Mouse (Mus musculus) heart, adult 9 months (tissue): ENCODE results near the gene Ly6g6f.
A peak's percentile ranks its signal among the peaks of the same experiment; 100 is the strongest.

Experiments
- DNase-seq, 2 experiments: peaks; one replicate each; pipeline ENCODE4 v3.0.0; 2022; ENCODE audit warnings: low spot score in 2 of 2

Ly6g6f gene

DNA sequence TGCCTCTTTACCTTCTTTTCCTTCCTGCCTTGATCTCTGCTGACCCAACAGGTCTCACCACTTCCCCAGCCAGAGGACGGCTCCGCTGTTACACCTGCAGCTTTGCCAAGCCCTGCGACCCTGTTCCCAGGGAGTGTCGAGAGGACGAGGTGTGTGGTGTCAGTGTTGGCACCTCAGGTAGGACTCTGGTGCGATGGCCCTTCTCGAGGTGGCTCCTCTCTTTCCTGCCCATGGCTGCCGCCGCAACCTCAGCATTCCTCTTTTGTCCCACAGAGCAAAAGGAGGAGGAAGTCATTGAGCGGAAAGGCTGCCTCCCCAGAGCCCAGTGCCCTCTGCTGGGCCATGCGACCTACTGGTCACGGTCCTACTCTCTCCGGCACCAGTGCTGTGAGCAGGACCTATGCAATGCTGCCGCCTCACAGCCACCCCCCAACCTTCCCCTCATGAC lies 7.6 kb downstream of the Ly6g6f start, which contains the start of gene Ly6g6d:
Ly6g6d (minus strand) TSS at position 280 of the 448 bp plus-strand sequence.
- peak in 1 of 2 experiments; percentile 61 for DNase-seq

DNA sequence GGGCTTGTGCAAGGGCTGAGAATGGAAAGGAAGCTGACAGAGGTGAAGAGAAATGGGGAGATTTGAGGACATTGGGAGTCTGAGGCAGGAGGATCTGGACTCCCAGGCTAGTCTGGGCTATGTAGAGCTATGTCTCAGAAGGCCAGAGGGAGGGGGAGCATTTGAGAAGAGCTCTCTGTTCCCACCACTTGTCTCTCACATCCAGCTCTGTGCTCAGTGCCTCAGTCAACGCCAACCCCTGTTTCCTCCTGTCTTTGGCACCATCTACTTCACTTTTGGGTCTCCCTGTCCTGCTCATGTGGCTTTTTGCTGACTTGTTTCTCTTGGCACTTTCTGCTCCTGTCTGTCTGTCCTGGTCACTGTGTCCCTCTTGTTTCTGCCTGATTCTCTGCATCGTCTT lies 8.1 kb downstream of the Ly6g6f start:
- no peak for DNase-seq

DNA sequence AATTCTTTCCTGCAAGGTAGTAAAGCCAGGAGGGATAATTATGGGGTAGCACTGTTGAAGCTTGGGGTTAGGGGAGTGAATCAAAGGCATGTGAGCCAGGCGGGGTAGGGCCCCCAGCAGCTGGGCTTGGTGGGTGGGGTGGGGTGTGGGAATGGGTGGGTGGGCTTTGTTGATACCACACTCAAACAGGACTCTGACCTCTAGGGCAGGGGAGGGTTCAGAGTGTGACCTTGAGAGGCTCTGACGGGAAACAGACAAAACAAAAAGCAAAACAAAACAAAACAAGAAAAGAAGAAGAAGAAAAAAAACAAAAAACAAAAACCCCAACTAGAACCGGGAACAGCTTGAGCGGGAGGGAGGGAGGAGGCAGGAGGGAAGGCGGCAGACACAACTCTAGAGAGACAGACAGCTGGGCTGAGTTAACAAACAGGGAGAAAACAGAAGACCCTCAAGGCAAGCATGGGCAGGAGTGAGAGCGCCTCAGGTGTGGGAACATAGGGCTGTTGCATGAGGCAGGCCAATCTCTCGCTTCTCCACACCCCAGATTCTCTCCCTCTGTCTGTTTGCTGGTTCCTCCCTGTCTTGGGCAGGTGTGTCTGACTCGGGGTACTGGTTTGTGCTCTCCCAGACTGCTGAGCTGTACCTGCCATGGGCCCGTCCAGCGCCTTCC lies 8.8 kb downstream of the Ly6g6f start, which contains the start of gene Ly6g6e:
Ly6g6e (plus strand) TSS at position 396 of the 670 bp plus-strand sequence.
- DNase-seq: no peak

DNA sequence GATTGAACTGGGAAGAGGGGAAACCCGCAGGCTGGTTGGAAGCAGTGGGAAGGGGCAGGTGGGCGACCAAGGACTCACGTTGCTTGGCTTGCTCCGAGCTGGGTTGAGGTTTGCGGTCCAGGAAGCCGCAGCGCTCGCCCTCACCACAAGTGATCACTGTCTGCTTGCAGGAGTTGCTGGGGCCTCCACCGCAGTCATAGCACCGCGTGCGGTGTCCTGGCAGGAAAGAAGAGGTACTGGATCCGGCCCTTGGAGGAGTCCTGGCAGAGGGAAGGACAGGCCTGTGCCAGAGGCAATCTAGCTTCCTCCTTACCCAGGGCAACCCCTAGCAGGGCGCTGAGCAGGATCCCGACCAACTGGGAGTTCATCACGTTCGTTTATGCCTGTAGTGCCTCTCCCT lies 11.3 kb downstream of the Ly6g6f start:
- DNase-seq: no peak

DNA sequence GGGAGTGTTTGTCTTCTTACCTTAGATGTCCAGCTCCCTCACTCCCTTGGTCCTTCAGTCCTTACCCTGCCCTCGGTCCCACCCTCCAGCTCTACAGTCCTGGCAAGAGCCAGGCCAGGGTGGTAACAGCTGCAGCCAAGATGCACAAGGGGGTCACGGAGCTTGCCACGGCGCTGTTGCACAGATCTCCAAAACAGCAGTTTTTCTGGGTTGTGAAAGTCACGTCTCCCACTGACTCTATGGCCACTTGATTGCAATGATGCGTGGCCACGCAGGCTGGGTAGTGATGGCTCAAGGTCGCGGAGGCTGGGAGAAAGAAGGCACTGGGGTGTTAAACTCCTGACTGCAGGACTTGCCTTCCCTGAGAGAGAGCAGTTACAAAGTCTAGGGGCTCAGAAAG lies 14.0 kb downstream of the Ly6g6f start:
- DNase-seq: no peak

DNA sequence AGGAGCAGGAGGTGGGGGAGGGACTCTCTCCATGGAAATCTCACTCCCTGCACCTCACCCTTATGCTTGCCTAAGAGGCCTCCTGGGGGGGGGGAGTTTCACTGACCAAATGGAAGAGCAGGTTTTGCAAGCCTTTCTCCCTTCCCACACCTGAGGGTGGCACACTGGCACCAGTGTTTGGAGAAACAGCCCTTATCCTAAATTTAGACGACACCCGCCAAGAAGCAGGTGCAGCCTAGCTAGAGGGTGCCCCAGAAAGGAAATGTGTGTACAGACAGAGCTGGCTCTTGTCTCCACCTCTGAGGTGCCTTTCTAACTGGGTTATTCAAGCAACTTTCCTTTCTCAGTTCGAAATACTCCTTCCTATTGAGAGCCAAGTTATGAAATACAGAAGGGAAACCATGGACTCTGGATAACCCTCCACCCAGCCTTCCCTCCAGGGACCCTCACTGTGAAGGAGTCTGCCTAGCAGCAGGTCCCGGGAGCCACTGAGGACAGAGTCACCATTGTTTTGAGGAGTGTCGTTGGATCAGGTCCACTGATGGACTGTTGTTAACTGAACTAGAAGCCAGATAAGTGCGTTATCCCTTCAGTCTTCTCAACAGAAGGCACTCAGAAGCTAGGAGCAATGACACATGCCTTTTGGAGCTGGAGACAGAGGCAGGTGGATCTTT lies 14.7 kb downstream of the Ly6g6f start:
- no peak for DNase-seq

DNA sequence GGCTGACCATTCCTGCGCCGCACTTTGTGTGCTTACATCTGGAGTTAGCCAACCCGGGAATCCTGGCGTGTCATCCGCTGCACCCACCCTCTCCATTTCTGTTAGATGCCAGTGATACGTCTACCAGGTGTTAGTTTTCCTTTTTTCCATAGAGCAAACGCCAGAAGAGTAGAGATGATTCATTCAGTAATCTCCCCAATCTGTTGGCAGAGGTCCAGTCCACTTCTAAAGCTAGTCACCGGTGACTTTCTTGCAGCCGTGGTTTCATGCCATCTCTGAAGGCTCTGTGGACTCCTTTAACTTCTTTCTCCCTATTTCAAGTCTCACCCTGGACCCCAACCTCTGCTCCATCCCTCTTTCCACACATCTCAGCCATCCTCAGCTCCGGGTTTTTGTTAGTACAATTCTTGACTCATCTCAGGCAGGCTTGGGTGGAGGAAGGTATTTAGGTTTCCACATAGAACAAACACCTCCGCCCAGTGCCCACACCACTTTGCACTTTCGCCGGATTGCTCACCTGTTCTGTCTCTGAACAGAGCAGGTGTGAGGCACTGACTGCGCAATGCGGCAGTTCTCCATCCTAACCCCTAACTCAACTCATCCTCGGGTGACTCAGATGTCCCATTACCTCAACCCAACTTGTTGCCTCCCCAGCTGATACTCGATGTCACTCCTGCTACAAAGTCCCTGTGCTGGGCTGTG lies 17.0 kb downstream of the Ly6g6f start:
- no peak for DNase-seq

DNA sequence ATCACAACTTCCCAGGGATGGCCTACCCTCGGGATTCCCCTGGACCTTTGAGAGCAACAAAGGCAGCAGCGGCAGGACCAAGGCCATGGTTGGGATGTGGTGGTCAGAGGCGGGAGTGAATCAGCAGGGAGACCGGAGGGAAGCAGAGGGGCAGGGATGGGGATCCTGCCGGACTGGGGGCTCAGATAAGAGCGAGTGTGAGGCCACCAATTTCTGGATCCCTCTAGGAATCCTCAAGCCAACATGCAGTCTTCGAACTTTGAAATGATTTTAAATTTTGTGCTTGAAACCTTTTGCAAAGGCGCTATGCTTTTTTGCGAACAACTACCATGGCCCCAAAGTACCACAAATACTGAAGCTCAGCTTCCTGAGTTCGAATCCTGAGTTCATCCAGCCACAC lies 19.3 kb downstream of the Ly6g6f start, which contains the start of gene Mpig6b:
Mpig6b (minus strand) TSS at position 101 of the 400 bp plus-strand sequence.
- DNase-seq: no peak

DNA sequence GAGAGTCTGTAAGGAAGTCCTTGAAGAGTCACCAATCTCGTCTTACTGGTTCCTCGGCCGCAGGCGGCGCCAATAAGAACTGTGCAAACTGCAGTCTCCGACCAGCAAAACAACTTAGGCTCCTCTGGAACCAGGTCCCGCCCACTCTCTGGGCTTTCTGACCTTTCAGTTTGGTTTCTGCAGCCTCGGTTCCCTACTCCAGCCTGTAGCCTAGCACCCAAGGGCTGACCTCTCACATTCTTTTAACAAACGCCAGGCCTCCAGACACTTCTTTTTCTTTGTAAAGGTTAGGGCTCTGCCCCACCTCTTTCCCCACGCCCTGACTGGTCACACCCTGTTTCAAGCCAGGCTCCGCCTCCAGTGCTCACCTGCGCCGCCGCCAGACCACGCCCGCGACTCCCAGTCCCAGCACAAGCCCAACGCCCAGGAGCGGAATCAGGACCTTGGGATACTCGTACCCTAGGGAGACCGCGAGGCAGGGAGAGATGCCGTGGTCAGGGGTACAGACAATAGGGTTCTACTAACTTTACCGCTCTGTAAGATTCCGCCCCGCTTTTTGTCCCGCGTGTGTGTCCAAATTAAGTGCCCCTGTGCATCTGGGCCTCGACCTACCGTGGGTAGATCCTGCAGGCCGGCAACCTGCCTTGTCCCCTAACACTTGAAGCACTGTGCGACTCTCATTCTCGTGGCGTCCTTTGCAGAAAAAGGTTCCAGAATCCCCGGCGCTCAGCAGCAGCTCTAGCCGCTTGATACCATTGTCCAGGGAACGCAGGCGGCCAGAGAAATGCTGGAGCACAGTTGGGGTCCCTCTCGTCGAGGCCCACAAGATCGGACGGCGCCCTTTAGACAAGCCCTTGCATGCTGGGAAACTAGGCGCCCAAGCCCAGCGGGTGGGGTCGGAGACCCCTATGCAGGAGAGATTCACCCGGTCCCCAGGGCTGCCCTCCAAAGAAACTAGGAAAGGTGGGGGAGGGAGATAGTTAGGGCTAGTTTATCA lies 20.2 kb downstream of the Ly6g6f start, which contains the start of gene Ly6g6c:
Ly6g6c (plus strand) TSS at position 438 of the 997 bp plus-strand sequence.
- no peak for DNase-seq

DNA sequence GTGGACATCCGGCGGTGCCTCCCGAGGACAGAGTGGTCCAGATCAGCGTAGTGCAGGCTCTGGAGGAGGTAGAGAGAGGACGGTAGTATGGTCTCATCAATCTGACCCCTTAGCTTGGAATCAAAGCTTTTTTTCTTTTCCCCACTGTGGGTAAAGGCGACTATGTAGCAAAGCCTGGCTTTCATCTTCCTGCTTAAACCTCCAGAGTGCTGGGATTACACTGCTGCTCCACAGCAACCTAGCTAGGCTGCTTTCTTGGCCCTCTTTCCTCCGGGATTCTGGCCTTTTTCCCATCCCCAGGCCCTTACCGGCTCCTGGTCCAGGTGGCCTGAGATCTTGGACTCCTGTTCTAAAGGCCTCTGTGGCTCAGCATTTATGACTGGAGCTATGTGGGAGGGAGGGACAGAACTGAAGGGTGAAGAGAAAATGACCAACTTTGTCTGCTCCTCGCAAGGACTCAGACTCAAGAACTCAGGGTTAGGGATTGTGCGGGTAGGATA lies 21.0 kb downstream of the Ly6g6f start:
- no peak for DNase-seq

DNA sequence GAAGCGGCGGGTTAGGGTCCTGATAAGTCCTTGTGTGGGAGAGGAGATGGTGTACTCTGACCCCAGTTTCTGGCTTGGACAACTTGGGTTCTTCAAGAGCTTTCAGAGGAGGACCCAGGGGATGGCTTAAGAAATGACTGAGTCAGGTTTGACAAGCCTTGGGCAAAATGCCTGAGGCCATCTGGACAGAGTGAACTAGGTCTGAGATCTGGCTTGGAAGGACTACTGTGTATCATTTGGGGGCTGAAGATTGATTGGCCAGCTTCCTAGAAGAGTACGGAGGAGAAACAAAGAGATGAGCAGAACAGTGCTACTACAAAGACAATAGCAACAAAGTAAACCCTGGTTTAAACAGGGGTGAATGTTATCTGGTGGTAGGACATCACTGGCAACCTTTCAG lies 21.9 kb downstream of the Ly6g6f start:
- DNase-seq: no peak

DNA sequence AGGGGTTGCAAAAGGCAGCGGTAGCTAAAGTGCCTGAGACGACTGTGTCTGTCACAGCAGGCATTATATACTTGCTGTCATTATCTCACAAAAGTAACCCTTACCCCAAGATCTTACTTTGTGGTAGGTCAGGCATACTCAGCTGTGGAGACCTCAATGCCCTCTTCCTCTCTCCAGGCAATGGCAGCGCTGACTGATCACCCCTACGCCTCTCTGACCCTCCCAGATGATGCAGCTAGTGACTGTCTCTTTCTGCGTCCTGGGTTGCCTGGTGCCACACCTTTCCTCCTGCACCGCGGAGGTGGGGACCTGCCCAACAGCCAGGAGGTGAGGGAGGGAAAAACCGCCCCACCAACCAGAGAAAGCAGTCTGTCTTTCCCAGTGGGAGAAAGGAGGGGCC lies 24.1 kb downstream of the Ly6g6f start:
- no peak for DNase-seq

DNA sequence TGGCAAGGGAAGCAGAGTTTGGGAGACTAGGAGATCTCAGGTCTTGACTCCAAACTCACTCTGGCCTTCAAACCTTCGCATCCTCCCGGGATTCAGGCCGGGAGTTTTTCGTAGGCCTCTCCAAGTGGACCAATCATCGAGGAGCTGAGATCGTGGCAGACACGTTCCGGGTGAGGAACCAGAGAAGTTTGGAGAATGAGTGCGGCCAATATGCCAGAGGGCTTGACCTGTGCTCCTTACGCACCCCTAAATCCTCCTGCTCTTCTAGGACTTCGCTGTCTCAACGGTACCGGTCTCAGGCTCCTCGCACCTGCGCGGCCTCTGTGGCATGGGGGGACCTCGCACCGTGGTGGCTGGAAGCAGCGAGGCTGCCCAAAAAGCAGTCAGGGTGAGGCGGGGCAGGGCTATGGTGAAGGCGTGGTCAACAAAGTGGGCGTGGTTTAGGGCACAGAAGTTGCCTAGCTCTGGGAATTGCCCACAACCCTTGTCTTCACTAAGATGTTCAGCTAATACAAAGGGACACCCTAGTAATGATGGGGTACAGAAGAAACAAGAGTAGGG lies 24.6 kb downstream of the Ly6g6f start:
- no peak for DNase-seq

DNA sequence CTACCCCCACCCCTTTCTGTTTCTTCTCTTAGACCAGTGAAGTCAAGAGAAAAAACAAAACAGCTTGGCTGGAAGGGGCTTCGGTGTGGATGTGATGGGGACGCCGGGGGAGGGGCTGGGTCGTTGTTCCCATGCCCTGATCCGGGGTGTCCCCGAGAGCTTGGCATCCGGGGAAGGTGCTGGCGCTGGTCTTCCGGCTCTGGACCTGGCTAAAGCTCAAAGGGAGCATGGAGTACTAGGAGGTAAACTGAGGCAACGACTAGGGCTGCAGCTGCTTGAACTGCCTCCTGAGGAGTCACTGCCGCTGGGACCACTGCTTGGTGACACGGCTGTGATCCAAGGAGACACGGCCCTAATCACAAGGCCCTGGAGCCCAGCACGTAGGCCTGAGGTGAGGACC lies 25.3 kb downstream of the Ly6g6f start:
- no peak for DNase-seq

DNA sequence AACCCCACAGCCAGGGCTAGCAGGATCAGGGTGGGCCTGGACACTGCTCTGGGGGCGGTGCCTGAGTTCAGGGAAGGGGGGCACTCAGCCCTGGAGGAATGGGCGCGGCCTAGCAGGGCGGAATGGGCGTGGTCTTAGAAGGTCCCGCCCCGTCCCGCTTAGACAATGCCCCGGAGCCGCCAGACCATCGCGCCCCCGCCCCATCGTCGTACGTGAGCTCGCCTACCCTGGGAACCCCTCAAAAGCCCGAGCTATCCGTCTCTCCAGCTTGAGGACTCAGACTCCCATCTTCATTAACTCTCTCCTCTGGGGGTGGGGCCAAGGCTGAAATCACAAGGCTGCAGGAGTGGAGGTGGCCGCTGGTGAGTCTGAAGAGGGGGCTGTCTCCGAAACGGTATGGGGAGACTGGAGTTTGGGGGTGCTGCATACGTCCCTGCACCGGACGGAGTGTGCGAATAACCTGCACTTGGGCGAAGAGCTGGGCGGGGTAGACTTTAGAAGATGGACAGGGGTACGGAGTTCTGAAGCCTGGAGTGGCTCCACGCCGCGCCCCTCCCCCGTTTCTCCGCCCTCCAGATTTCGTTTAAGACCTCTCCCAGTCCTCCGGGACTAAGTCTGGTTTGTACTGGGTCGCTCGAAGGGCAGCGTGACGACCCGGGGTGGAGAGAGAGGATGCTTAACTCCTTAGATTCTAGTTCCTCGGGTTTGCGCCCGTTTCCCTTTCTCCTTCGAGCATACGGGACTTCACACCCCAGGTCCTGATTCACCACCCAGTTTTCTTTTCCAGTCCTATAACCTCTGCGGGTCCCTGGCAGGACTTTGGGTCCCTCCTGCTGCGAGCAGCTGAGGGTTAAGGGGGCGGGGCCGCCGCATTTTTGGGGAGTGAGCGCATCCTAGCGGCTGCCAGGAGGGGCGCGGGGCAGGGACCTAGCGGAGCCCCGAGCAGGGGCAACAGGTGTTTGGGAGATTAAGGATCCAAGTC lies 26.2 kb downstream of the Ly6g6f start, which contains the start of gene Ddah2:
Ddah2 (plus strand) TSS at position 125 of the 982 bp plus-strand sequence.
- peak; percentile 91 to 93 for DNase-seq

DNA sequence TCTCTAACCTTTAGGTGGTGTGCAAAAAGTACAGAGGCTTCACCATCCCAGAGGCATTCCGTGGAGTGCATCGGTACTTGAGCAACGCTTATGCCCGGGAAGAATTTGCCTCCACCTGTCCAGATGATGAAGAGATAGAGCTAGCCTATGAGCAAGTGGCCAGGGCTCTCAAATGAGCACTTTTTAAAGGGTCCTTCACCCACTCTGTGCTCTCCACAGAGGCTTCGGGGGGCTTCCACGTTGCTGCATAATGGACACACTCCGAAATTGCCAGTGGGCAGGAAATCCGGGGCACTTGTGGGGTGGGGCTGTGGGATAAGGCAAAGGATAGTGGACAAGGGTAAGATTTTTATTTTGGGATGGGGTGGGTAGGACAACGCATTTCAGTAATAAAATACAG lies 27.1 kb downstream of the Ly6g6f start:
- DNase-seq: no peak

DNA sequence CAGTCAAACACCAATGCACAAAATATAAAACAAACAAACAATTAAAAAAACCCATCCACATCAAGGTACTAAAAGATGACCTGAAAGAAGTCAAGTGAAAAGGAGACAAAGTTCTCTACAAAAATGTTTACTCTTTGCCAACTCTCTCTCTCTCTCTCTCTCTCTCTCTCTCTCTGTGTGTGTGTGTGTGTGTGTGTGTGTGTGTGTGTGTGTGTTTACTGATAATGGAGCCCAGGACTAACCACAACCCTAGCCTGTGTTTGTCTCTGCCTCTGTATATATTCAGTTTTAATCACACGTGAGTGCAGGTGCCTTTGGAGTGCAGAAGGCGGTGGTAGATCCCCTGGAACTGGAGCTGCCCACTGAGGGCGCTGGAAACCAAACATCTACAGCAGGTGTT lies 28.3 kb downstream of the Ly6g6f start:
- no peak for DNase-seq

DNA sequence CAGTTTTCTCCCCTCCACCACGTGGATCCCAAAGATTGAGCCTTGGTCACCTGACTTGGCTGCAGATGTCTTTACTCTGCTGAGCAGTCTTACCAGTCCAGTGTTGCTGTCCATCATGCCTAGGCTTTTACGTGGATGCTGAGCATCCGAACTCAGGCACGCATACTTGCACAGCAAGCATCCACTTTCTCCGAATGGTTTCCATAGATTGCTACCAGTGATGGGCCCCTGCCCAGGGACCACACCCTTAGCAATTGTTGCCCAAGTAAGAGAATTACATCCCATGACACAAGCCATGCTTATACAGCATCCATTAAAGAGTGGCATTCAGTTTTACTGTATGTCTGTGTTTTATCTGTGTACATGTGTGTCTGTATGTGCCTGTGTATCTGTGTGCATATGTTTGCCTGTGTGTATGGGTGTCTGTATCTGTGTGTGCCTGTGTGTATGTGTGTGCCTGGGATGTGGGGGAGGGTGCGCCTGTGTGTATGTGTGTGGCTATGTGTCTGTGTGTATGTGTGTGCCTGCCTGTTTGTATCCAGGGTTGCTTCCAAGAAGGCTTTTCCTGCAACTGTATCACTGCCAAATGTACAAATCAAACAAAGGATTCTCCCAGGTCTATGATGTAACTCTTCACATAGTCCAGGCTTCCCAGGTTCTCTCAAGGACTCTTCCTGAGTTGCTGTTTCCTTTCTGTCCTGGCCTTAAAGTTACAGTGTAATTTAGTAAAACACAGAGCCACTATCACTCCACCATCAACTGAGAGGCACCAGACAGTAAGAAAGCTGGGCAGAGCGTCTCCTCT lies 29.5 kb downstream of the Ly6g6f start:
- DNase-seq: no peak
